Mouse (Mus musculus) midbrain, postnatal 0 days (tissue): ENCODE data around the gene Klhl8. TPM values are rescaled to one million over a fixed set of nuclear protein-coding genes. Genes with fewer than 3 reads are reported as not detected.
"Not testable (repeated sequence)": the region's sequence is repeated elsewhere in the genome, so short reads cannot be mapped to it uniquely, and the experiment has no call there.

Experiments
- ATAC-seq: fragments of 200-750 bp; cut with Nextera tagmentation; 2 replicates; pipeline ENCODE4 v1.8.0; 2017; ENCODE audit warnings: moderate number of reproducible peaks, mild to moderate bottlenecking, moderate TSS enrichment, moderate library complexity; ENCODE audit not compliant: low FRiP score
- DNase-seq: peaks from one replicate; pipeline ENCODE4 v3.0.0-alpha.2; 2015; ENCODE audit warnings: low spot score
- H3K27ac ChIP-seq: fragments of 300-500 bp; sonication (generic); 2 replicates; pipeline ENCODE4 v1.5.1; 2014; ENCODE audit warnings: low read depth, mild to moderate bottlenecking, low read length, mixed read lengths
- H3K27me3 ChIP-seq: fragments of 300-500 bp; sonication (generic); 2 replicates; pipeline ENCODE4 v1.6.1; 2014; ENCODE audit warnings: low read length, control low read depth, mixed read lengths; ENCODE audit not compliant: insufficient read depth
- H3K36me3 ChIP-seq: fragments of 300-500 bp; sonication (generic); 2 replicates; pipeline ENCODE4 v1.6.1; 2014; ENCODE audit warnings: low read length, control low read depth, mixed read lengths; ENCODE audit not compliant: insufficient read depth
- H3K4me1 ChIP-seq: fragments of 300-500 bp; sonication (generic); 2 replicates; pipeline ENCODE4 v1.6.1; 2014; ENCODE audit warnings: mild to moderate bottlenecking, control low read depth, antibody characterized with exemption, low read length, mixed read lengths; ENCODE audit not compliant: insufficient read depth
- H3K4me2 ChIP-seq: fragments of 300-500 bp; sonication (generic); 2 replicates; pipeline ENCODE4 v1.6.1; 2014; ENCODE audit warnings: low read depth, mild to moderate bottlenecking, low read length, mixed read lengths; ENCODE audit not compliant: poor library complexity, severe bottlenecking
- H3K4me3 ChIP-seq: fragments of 300-500 bp; sonication (generic); 2 replicates; pipeline ENCODE4 v1.5.1; 2014; ENCODE audit warnings: low read depth, mild to moderate bottlenecking, low read length, moderate library complexity
- H3K9ac ChIP-seq: fragments of 300-500 bp; sonication (generic); replicated peaks from 2 replicates; pipeline ENCODE4 v1.6.1; 2014; ENCODE audit warnings: mild to moderate bottlenecking, low read length, moderate library complexity, mixed read lengths; ENCODE audit not compliant: poor library complexity, severe bottlenecking
- H3K9me3 ChIP-seq: fragments of 300-500 bp; sonication (generic); 2 replicates; pipeline ENCODE4 v1.6.1; 2016; ENCODE audit warnings: low read length, control low read depth
- CTCF ChIP-seq: IDR thresholded peaks from 2 replicates; pipeline ENCODE4 v1.5.1; 2016; ENCODE audit warnings: antibody characterized with exemption, mild to moderate bottlenecking
- WGBS: fragments of 180-500 bp; shearing (Covaris S2); extraction: QIAGEN DNeasy Blood & Tissue Kit; methylation state at CpG from one replicate; pipeline ENCODE4 v1.1.7; 2014; 5-methylcytosine and 5-hydroxymethylcytosine counted together
- polyA plus RNA-seq: library from polyadenylated mRNA; unstranded; fragments of >200 nt; fragmentation: Nextera tagmentation; extraction: Ambion mirVana; gene quantifications from 2 replicates; pipeline ENCODE4 v1.2.1, GENCODE M21; 2015
- total RNA-seq: library from RNA; depleted of rRNA; stranded (reverse); fragments of >200 nt; gene quantifications from 2 replicates; pipeline ENCODE4 v1.2.3, GENCODE M21; 2014; rRNA removed

Gene Klhl8
- total RNA-seq (44.6 and 46.7 TPM in 2 replicates), polyA plus RNA-seq (39.5 and 41.5 TPM in 2 replicates)

DNA sequence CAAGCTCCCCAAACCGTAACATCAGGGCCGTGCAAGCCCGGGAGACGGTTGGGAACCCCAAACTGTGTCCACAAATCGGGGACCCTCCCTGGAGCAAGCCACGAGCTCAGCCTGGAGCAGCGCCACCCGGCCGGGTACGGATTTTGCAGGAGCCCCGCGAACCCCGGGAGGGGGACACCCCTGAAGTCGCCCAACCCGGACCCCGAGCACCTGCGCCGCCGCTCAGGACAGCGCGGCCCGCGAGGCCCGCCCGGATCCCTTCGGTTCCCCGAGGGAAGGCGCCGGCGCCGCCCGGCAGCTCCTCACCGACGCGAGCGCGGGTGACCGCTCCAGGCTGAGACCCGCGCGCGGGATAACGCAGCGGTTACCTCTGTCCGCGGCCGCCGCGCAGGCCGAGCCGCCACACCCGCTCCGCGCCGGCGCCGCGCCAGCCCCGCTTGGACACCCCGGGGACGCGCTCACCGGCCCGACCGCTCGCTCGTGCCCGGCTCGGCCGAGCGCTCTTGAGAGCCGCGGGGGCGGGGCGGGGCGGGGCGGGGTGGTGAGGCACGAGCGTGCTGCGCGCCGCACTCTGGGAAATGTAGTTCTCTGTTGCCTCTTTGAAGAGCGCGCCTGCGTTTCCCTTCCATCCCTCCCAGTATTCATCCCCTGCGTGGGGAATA is at the start of gene Klhl8:
TSS of gene Klhl8 (minus strand) at position 512 of the 662 bp plus-strand sequence.
- WGBS = under 1% methylated on average over 48 of the region's 86 CpGs
- DNase-seq = peak; percentile 93

DNA sequence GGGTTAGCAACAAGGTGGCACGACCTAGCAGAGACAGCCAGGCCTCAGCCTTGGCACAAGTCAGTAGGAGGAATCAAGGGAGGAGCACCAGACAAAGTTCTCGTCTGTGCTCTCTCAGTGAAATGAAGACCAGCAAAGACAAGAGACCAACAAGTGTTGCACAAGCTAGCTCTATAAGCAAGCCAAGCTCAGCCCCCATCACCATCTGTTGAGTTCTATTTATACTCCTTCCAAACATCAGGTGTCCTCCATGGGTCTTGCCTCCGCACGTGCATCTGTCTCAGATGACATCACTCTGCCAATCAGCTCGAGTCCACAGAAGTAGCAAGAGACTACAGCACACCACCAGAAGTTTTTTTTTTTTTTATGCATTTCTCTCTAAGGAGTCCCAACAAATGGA is 43.6 kb upstream of the Klhl8 start:
- DNase-seq = peak; percentile 35
- Histone ChIP-seq H3K4me2 (no peak overlapping the region), H3K9ac (no peak overlapping the region), H3K27ac (no peak overlapping the region), H3K4me3 (no peak overlapping the region), H3K27me3 (no peaks in the 10 kb centered on the region), H3K9me3 (no peaks in the 10 kb centered on the region), H3K36me3 (no peaks in the 10 kb centered on the region), H3K4me1 (no peaks in the 10 kb centered on the region)
- 82% methylated on average over 5 of the region's 5 CpGs for WGBS
- ATAC-seq = no peak
- TF ChIP-seq CTCF = no peak

More for the DNA sequence above, at the start of gene Klhl8:
- peak; percentile 96 for ATAC-seq
- Histone ChIP-seq H3K4me2 (peak within 1 kb of the TSS; percentile 69), H3K9ac (peak within 1 kb of the TSS; percentile 88), H3K36me3 (no peaks in the 10 kb centered on the region), H3K27ac (peak within 1 kb of the TSS; percentile 73), H3K27me3 (no peaks in the 10 kb centered on the region), H3K4me1 (0 out of 2 replicates have a peak, but pooled peaks cover 5% of the 10 kb centered on the region), H3K4me3 (peak within 1 kb of the TSS; percentile 91), H3K9me3 (no peaks in the 10 kb centered on the region)
- TF ChIP-seq CTCF = no peak

DNA sequence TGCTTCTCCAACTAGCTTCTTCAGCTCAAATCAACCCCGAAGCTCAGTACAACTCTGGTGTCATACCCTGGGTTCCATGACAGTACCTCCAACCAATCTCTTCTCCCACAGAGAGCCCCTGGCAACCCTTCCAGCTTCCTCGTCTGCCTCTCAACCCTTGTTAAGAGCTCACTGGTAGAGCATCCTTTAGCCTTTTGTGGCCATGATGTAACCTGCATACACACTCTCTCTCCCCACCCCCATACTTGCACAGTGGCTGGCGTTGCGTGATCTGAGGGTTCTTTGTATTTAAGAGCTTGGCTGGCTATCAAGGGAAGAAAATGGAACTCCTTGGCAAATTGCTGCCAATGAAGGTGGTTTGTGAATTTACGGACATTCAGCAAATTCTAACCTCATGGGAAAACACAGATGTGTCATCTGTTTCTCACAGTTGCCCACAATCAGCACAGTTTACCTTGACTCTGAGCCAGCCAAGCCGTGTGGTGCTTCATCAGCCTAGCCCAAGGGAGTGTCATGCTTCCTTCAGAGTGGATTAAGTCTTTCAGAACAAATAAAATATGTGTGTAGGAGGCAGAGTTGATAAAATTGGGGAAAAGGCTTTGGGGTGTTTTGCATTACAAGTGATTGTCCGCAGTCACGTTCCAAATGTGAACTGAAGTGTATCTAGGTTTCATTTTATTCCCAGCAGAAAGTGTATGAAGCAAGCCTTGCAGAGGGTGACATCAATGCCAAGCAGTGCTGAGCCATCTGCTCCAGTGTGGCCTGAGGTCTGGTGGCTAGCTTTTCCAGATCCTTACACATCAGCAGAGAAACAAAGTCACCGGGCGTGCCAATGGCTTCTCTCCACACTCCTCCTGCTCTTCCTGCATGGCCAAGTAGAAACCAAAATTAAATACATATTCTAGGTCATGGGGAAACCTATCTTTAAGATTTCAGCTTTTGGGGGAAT is 42.4 kb upstream of the Klhl8 start:
- DNase-seq = peak; percentile 50
- no peak for ATAC-seq
- no peaks in the 10 kb centered on the region for H3K9me3 ChIP-seq
- TF ChIP-seq CTCF = no peak
- H3K4me1 ChIP-seq = no peaks in the 10 kb centered on the region
- H3K9ac ChIP-seq = no peak overlapping the region
- no peak overlapping the region for H3K27ac ChIP-seq
- 68% methylated on average over 10 of the region's 10 CpGs for WGBS
- no peaks in the 10 kb centered on the region for H3K36me3 ChIP-seq
- no peak overlapping the region for H3K4me2 ChIP-seq
- H3K27me3 ChIP-seq = no peaks in the 10 kb centered on the region
- H3K4me3 ChIP-seq = no peak overlapping the region

DNA sequence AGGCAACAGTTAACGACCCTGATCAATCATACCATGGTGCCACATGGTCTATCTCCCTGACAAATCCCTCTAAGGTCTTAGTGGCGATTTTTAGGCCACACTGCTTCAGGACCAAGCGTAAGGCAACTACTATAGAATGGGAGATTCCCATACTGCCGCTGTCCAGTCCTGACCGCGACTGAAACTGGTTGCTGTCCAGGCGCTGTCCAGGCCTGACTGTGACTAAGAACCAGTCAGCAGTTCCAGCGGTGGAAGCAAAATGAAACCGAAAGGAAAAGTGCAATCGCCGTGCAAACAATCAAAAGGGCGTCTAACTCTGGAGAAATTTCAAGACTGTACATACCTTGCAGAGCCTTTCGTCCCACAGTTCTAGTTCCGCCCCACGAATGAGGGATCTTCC is 39.1 kb upstream of the Klhl8 start:
- not testable (repeated sequence) for H3K4me3 ChIP-seq, H3K9ac ChIP-seq, ATAC-seq, H3K4me1 ChIP-seq, H3K27ac ChIP-seq, H3K9me3 ChIP-seq, H3K27me3 ChIP-seq, H3K4me2 ChIP-seq, DNase-seq, H3K36me3 ChIP-seq
- 94% methylated on average over 15 of the region's 15 CpGs for WGBS

DNA sequence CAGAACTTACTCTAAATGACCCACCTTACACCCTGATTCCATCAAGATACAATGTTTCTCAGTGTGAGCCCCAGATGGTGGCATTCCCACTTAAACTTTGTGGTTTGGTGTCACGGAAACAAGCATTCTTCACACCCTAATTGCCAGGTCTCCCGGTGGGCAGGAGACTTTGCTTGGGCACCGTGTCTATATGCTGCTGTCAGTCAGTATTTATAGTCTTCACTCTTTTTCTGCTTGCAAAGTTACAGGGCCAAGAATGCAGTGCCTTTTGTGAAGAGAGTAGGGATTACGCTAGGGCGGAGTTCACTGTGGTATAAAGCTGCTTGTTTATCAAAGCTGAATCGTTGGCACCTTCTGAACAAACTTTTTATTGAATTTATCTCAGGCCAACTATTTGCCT is 32.1 kb upstream of the Klhl8 start:
- Histone ChIP-seq H3K4me2 (no peak overlapping the region), H3K9ac (no peak overlapping the region), H3K27me3 (no peaks in the 10 kb centered on the region), H3K4me3 (no peak overlapping the region), H3K9me3 (no peaks in the 10 kb centered on the region), H3K4me1 (no peaks in the 10 kb centered on the region), H3K27ac (no peak overlapping the region), H3K36me3 (no peaks in the 10 kb centered on the region)
- ATAC-seq (no peak), DNase-seq (no peak)
- 26% methylated on average over 6 of the region's 6 CpGs for WGBS
- TF ChIP-seq CTCF = no peak

DNA sequence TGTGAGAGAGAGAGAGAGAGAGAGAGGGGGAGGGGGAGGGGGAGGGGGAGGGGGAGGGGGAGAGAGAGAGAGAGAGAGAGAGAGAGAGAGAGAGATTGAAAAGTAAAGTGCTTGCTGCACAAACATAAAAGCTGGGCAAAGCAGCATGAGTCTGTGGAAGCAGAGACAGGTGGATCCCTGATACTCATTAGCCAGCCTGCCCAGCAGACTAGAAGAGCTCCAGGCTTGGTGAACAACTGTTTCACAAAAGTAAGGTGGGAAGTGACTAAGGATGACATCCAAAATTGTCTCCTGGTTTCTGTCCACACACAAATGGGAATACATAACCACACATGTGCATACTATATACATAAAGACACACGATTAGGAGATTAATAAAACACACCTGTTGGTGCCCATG is 28.8 kb upstream of the Klhl8 start:
- Histone ChIP-seq H3K4me2 (no peak overlapping the region), H3K9me3 (no peaks in the 10 kb centered on the region), H3K9ac (no peak overlapping the region), H3K4me1 (no peaks in the 10 kb centered on the region), H3K27me3 (no peaks in the 10 kb centered on the region), H3K27ac (no peak overlapping the region), H3K4me3 (no peak overlapping the region), H3K36me3 (no peaks in the 10 kb centered on the region)
- ATAC-seq (no peak), DNase-seq (no peak)
- 76% methylated on average over 1 of the region's 1 CpGs for WGBS
- no peak for TF ChIP-seq CTCF
